Mouse (Mus musculus): ENCODE measurements around the gene Rad17. TPM values are rescaled to one million over a fixed set of nuclear protein-coding genes. Genes with fewer than 3 reads are reported as not detected.

Rad17 gene
- polyA plus RNA-seq, 1 experiment from 2014 or later: 29.9 TPM

GRCm38 (mm10) chr13:100670181-100670741 lies 19.4 kb upstream of the Rad17 start:
- H3K4me2 ChIP-seq (replicated peaks; ENCODE audit: low read depth, low read length): peak overlapping the region; percentile 68
- peak overlapping the region; percentile 47 for H3K4me3 ChIP-seq (ENCODE audit: low read depth, low read length)
- H3K9me3 ChIP-seq (ENCODE audit: control insufficient read depth, low read length): no peaks in the 10 kb centered on the region
- H3K27me3 ChIP-seq (ENCODE audit: control insufficient read depth, insufficient read depth, low read length): no peaks in the 10 kb centered on the region
- H3K27ac ChIP-seq (ENCODE audit: low read depth, low read length): no peak overlapping the region
- WGBS: 61% methylated on average over 9 of the region's 9 CpGs
- 0 out of 2 replicates have a peak, but pooled peaks cover 2% of the 10 kb centered on the region for H3K4me1 ChIP-seq (replicated peaks; ENCODE audit: control insufficient read depth, insufficient read depth, low read length)
- ATAC-seq (ENCODE audit: low FRiP score): no peak
- H3K36me3 ChIP-seq (ENCODE audit: control insufficient read depth, insufficient read depth, low read length): 0 out of 2 replicates have a peak, but pooled peaks cover 2% of the 10 kb centered on the region
- no peak overlapping the region; the same call in 1 of the 2 replicates for H3K9ac ChIP-seq (ENCODE audit: low read depth, low read length)
- peak; percentile 8 for DNase-seq (ENCODE audit: low spot score)

- Histone ChIP-seq H3K27ac (ENCODE audit: low read depth, low read length) (no peak within 1 kb of the TSS), H3K27me3 (ENCODE audit: control insufficient read depth, insufficient read depth, low read length) (no peaks in the 10 kb centered on the region), H3K4me1 (replicated peaks; ENCODE audit: control insufficient read depth, insufficient read depth, low read length) (0 out of 2 replicates have a peak, but pooled peaks cover 2% of the 10 kb centered on the region), H3K4me2 (replicated peaks; ENCODE audit: low read depth, low read length) (peak within 1 kb of the TSS; percentile 68), H3K9me3 (ENCODE audit: control insufficient read depth, low read length) (no peaks in the 10 kb centered on the region), H3K4me3 (ENCODE audit: low read depth, low read length) (peak within 1 kb of the TSS; percentile 47), H3K36me3 (ENCODE audit: control insufficient read depth, insufficient read depth, low read length) (0 out of 2 replicates have a peak, but pooled peaks cover 2% of the 10 kb centered on the region), H3K9ac (ENCODE audit: low read depth, low read length) (peak within 1 kb of the TSS; percentile 63; the same call in 1 of the 2 replicates)
- ATAC-seq (ENCODE audit: low FRiP score) (peak; percentile 76), DNase-seq (ENCODE audit: low spot score) (peak; percentile 68)
- WGBS: 1% methylated on average over 44 of the region's 44 CpGs
Measured at GRCm38 (mm10) chr13:100669291-100670022, 18.6 kb upstream of the Rad17 start, which contains the start of gene Ccdc125. Ccdc125 (plus strand) TSS chr13:100669717.

DNA sequence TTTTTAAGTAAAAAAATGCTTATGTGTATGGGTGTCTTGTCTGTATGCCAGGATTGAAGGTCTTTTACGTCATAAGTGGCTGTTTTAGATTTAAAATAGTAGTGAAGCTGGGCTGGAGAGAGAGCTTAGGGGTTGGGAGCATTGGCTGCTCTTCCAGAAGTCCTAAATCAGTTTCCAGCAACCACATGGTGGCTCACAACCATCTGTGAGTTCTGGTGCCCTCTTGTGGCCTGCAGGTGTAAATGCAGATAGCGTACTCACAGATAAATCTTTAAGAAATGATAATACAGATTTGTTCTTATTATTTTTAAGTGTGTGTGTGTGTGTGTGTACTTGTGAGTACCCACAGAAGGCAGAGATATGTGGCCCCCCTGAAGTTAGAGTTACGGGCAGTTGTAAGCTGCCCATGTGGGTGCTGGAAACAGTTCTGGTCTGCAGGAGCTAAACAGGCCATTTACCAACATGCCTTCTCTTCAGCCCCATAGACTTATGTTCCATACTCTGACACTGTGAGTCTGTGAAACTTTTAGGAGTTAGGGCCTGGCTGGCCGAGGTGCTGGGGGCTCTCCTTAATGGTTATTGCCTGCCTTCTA lies 9.1 kb upstream of the Rad17 start:
- peak; percentile 79 for DNase-seq (ENCODE audit: low spot score)
- Histone ChIP-seq H3K4me2 (replicated peaks; ENCODE audit: low read depth, low read length) (no peak overlapping the region), H3K27me3 (ENCODE audit: control insufficient read depth, insufficient read depth, low read length) (no peaks in the 10 kb centered on the region), H3K36me3 (ENCODE audit: control insufficient read depth, insufficient read depth, low read length) (no peaks in the 10 kb centered on the region), H3K4me3 (ENCODE audit: low read depth, low read length) (no peak overlapping the region), H3K9ac (ENCODE audit: low read depth, low read length) (no peak overlapping the region), H3K9me3 (ENCODE audit: control insufficient read depth, low read length) (no peaks in the 10 kb centered on the region), H3K4me1 (replicated peaks; ENCODE audit: control insufficient read depth, insufficient read depth, low read length) (no peaks in the 10 kb centered on the region), H3K27ac (ENCODE audit: low read depth, low read length) (no peak overlapping the region)
- ATAC-seq (ENCODE audit: low FRiP score): peak; percentile 47
- 56% methylated on average over 4 of the region's 4 CpGs for WGBS

GRCm38 (mm10) chr13:100658091-100658490 lies 7.2 kb upstream of the Rad17 start:
- no peak overlapping the region for H3K4me2 ChIP-seq (replicated peaks; ENCODE audit: low read depth, low read length)
- H3K4me3 ChIP-seq (ENCODE audit: low read depth, low read length): no peak overlapping the region
- 94% methylated on average over 5 of the region's 5 CpGs for WGBS
- no peaks in the 10 kb centered on the region for H3K9me3 ChIP-seq (ENCODE audit: control insufficient read depth, low read length)
- DNase-seq (ENCODE audit: low spot score) (no peak), ATAC-seq (ENCODE audit: low FRiP score) (no peak)
- no peak overlapping the region for H3K27ac ChIP-seq (ENCODE audit: low read depth, low read length)
- no peak overlapping the region for H3K9ac ChIP-seq (ENCODE audit: low read depth, low read length)
- no peaks in the 10 kb centered on the region for H3K4me1 ChIP-seq (replicated peaks; ENCODE audit: control insufficient read depth, insufficient read depth, low read length)
- no peaks in the 10 kb centered on the region for H3K36me3 ChIP-seq (ENCODE audit: control insufficient read depth, insufficient read depth, low read length)
- H3K27me3 ChIP-seq (ENCODE audit: control insufficient read depth, insufficient read depth, low read length): no peaks in the 10 kb centered on the region

DNA sequence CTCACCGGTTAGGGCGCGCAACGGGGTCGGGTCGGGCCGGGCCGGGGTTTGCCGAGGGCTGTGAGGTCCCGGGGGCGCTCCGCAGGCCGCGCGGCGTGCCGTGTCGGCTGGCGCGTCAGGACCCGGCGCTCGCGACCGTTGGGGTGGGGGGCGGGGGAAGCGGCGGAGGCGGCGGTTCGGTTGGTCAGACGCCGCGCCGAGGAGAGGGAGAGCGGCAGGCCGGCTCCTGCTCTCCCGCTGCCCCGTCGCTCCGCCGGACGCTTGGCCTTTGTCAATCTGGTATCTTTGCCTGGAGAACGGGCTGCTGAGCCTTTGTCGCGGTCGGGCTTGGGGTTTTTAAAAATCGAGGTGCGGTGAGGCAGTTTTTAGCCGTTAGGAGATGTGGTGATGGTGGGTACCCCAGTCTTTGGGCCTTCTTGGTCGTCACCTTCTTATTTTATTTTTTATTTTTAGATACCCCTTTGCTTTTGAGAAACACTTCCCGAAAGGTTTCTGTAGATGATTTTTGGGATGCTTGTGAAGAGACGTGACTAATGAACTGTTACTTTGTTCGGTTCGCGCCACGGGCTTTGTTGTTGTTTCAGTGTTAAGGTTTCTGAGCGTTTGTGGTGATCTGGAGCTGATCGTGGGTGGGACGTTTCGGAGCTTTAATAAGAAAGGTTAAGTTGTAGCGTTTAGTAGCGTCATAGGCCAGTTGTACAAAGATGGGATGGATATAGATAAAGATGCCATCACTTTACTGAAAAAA lies 762 bp upstream of the Rad17 start, which contains the start of gene Taf9:
Gene Taf9, plus strand, starts transcription at position 141 of the 748 bp plus-strand sequence.
- Histone ChIP-seq H3K36me3 (ENCODE audit: control insufficient read depth, insufficient read depth, low read length) (no peaks in the 10 kb centered on the region), H3K27me3 (ENCODE audit: control insufficient read depth, insufficient read depth, low read length) (no peaks in the 10 kb centered on the region), H3K4me2 (replicated peaks; ENCODE audit: low read depth, low read length) (peak within 1 kb of the TSS; percentile 83), H3K4me3 (ENCODE audit: low read depth, low read length) (peak within 1 kb of the TSS; percentile 92), H3K9ac (ENCODE audit: low read depth, low read length) (peak within 1 kb of the TSS; percentile 88), H3K9me3 (ENCODE audit: control insufficient read depth, low read length) (no peaks in the 10 kb centered on the region), H3K4me1 (replicated peaks; ENCODE audit: control insufficient read depth, insufficient read depth, low read length) (no peaks in the 10 kb centered on the region; the same call in 1 of the 2 replicates), H3K27ac (ENCODE audit: low read depth, low read length) (peak within 1 kb of the TSS; percentile 91)
- DNase-seq (ENCODE audit: low spot score) (no peak), ATAC-seq (ENCODE audit: low FRiP score) (no peak; the same call in 1 of the 2 replicates)
- WGBS: under 1% methylated on average over 43 of the region's 63 CpGs

GRCm38 (mm10) chr13:100648223-100648622 lies 2.6 kb downstream of the Rad17 start:
- Histone ChIP-seq H3K36me3 (ENCODE audit: control insufficient read depth, insufficient read depth, low read length) (peaks cover 3% of the 10 kb centered on the region; the same call in 1 of the 2 replicates), H3K9me3 (ENCODE audit: control insufficient read depth, low read length) (no peaks in the 10 kb centered on the region), H3K4me3 (ENCODE audit: low read depth, low read length) (no peak overlapping the region), H3K9ac (ENCODE audit: low read depth, low read length) (no peak overlapping the region), H3K27ac (ENCODE audit: low read depth, low read length) (no peak overlapping the region), H3K4me2 (replicated peaks; ENCODE audit: low read depth, low read length) (no peak overlapping the region), H3K4me1 (replicated peaks; ENCODE audit: control insufficient read depth, insufficient read depth, low read length) (no peaks in the 10 kb centered on the region; the same call in 1 of the 2 replicates), H3K27me3 (ENCODE audit: control insufficient read depth, insufficient read depth, low read length) (no peaks in the 10 kb centered on the region)
- WGBS: 96% methylated on average over 8 of the region's 8 CpGs
- ATAC-seq (ENCODE audit: low FRiP score) (no peak), DNase-seq (ENCODE audit: low spot score) (no peak)

GRCm38 (mm10) chr13:100642471-100643209 lies 8.2 kb downstream of the Rad17 start:
- Histone ChIP-seq H3K9me3 (ENCODE audit: control insufficient read depth, low read length) (no peaks in the 10 kb centered on the region), H3K4me3 (ENCODE audit: low read depth, low read length) (no peak overlapping the region), H3K4me1 (replicated peaks; ENCODE audit: control insufficient read depth, insufficient read depth, low read length) (no peaks in the 10 kb centered on the region), H3K4me2 (replicated peaks; ENCODE audit: low read depth, low read length) (no peak overlapping the region), H3K36me3 (ENCODE audit: control insufficient read depth, insufficient read depth, low read length) (peaks cover 8% of the 10 kb centered on the region; the same call in 1 of the 2 replicates), H3K27me3 (ENCODE audit: control insufficient read depth, insufficient read depth, low read length) (no peaks in the 10 kb centered on the region), H3K9ac (ENCODE audit: low read depth, low read length) (no peak overlapping the region), H3K27ac (ENCODE audit: low read depth, low read length) (no peak overlapping the region)
- no peak for DNase-seq (ENCODE audit: low spot score)
- WGBS: 97% methylated on average over 4 of the region's 4 CpGs
- ATAC-seq (ENCODE audit: low FRiP score): no peak
